Comparison of ENCODE assay signal across 9 mouse cellular contexts in genomic region chr7:142967414-142967883, GRCm38 (mm10). TPM values are rescaled to one million over a fixed set of nuclear protein-coding genes. Genes with fewer than 3 reads are reported as not detected.
A peak's percentile ranks its signal among the peaks of the same experiment; 100 is the strongest.
DNase-seq lines count a peak whose midpoint lies in the region; ATAC-seq lines count a peak whose summit lies in the region.
"Had no signal": no experiment of that assay in that cellular context is flagged by ENCODE, and none has a peak within 500 bp of the region (broad histone marks: within the 10 kb centered on the region; RNA-seq: fewer than 3 reads in every experiment).

No protein-coding gene starts in this region.

- peak overlapping the region; percentile 46 for H3K4me3 ChIP-seq in forebrain, embryonic 12.5 days (replicated peaks)
- peak overlapping the region; percentile 46 for H3K4me3 ChIP-seq in lung, embryonic 15.5 days
- H3K4me3 ChIP-seq in stomach, embryonic 15.5 days (replicated peaks): peak overlapping the region; percentile 48

- H3K36me3 ChIP-seq in forebrain, embryonic 12.5 days (replicated peaks): no peaks in the 10 kb centered on the region
- no peaks in the 10 kb centered on the region for H3K36me3 ChIP-seq in lung, embryonic 15.5 days
- no peaks in the 10 kb centered on the region for H3K36me3 ChIP-seq in stomach, embryonic 15.5 days

- no peaks in the 10 kb centered on the region for H3K9me3 ChIP-seq in forebrain, embryonic 12.5 days
- no peaks in the 10 kb centered on the region for H3K9me3 ChIP-seq in lung, embryonic 15.5 days
- no peaks in the 10 kb centered on the region for H3K9me3 ChIP-seq in stomach, embryonic 15.5 days

- H3K27ac ChIP-seq in forebrain, embryonic 12.5 days: no peak overlapping the region
- H3K27ac ChIP-seq in lung, embryonic 15.5 days: peak overlapping the region; percentile 67
- H3K27ac ChIP-seq in stomach, embryonic 15.5 days: peak overlapping the region; percentile 76

- H3K27me3 ChIP-seq in forebrain, embryonic 12.5 days: peaks cover 85% of the 10 kb centered on the region
- peaks cover 88% of the 10 kb centered on the region for H3K27me3 ChIP-seq in lung, embryonic 15.5 days
- peaks cover 58% of the 10 kb centered on the region for H3K27me3 ChIP-seq in stomach, embryonic 15.5 days (replicated peaks)

- WGBS in forebrain, embryonic 12.5 days: under 1% methylated on average over 36 of the region's 36 CpGs
- WGBS in lung, embryonic 15.5 days: 1% methylated on average over 36 of the region's 36 CpGs
- under 1% methylated on average over 31 of the region's 36 CpGs for WGBS in stomach, embryonic 15.5 days

- H3K9ac ChIP-seq in forebrain, embryonic 12.5 days: peak overlapping the region; percentile 38; the same call in 1 of the 2 replicates
- peak overlapping the region; percentile 36 for H3K9ac ChIP-seq in lung, embryonic 15.5 days
- 0 out of 2 replicates have a peak overlapping the region, but pooled peaks have one; percentile 29 for H3K9ac ChIP-seq in stomach, embryonic 15.5 days

- peaks cover 36% of the 10 kb centered on the region for H3K4me1 ChIP-seq in forebrain, embryonic 12.5 days
- peaks cover 23% of the 10 kb centered on the region for H3K4me1 ChIP-seq in lung, embryonic 15.5 days
- peaks cover 20% of the 10 kb centered on the region for H3K4me1 ChIP-seq in stomach, embryonic 15.5 days

- peak; percentile 38 for DNase-seq in embryo, embryonic 10 days (ENCODE audit: low spot score)
- DNase-seq in embryo, embryonic 9.5 days (ENCODE audit: extremely low spot score): no peak
- peak; percentile 62 to 89 for DNase-seq in adrenal gland, adult (ENCODE audit: inconsistent age in 2 of 2, low spot score in 1 of 2)
- DNase-seq in thymus, postnatal 36 days: no peak

- peak overlapping the region; percentile 83 for H3K4me2 ChIP-seq in forebrain, embryonic 12.5 days
- H3K4me2 ChIP-seq in lung, embryonic 15.5 days: peak overlapping the region; percentile 97
- H3K4me2 ChIP-seq in stomach, embryonic 15.5 days: peak overlapping the region; percentile 100

- ATAC-seq in forebrain, embryonic 12.5 days (ENCODE audit: low FRiP score): peak; percentile 18; the same call in 1 of the 2 replicates
- peak; percentile 63 for ATAC-seq in inflammation-experienced regulatory T-cells, adult 6 months
- peak; percentile 72 for ATAC-seq in lung, embryonic 15.5 days (ENCODE audit: borderline replicate concordance, extremely low read depth, low FRiP score, low TSS enrichment)
- peak; percentile 80 for ATAC-seq in stomach, embryonic 15.5 days (ENCODE audit: insufficient read depth, low FRiP score, low read depth)

RNA-seq across cellular contexts. Expression of gene Ascl2, which starts 1.6 kb away (rescaled TPM):
- 0.17 and 0.40 TPM in 2 replicates for polyA plus RNA-seq in forebrain, embryonic 12.5 days (2016; fragmentation: Nextera tagmentation; extraction: Ambion mirVana)
- polyA plus RNA-seq in inflammation-experienced regulatory T-cells, adult 6 months (2017; shearing (Covaris generic)): 1 to 10 TPM in 2 of 3 experiments, not detected in 1; 1.9 to 5.4 TPM
- 3.4 and 3.5 TPM in 2 replicates for polyA plus RNA-seq in lung, embryonic 15.5 days (2015; fragmentation: Nextera tagmentation; extraction: Ambion mirVana)
- 5.5 and 6.1 TPM in 2 replicates for polyA plus RNA-seq in stomach, embryonic 15.5 days (2015; fragmentation: Nextera tagmentation; extraction: Ambion mirVana)

RNA-seq across cellular contexts. Expression of gene Th, which starts 36.5 kb away (rescaled TPM):
- polyA plus RNA-seq in forebrain, embryonic 12.5 days (2016; fragmentation: Nextera tagmentation; extraction: Ambion mirVana): 13.9 and 17.8 TPM in 2 replicates
- polyA plus RNA-seq in inflammation-experienced regulatory T-cells, adult 6 months (2017; shearing (Covaris generic)): not detected
- polyA plus RNA-seq in lung, embryonic 15.5 days (2015; fragmentation: Nextera tagmentation; extraction: Ambion mirVana): 0.93 and 2.6 TPM in 2 replicates
- 3.4 and 5.7 TPM in 2 replicates for polyA plus RNA-seq in stomach, embryonic 15.5 days (2015; fragmentation: Nextera tagmentation; extraction: Ambion mirVana)
- polyA plus RNA-seq: C2C12 had no signal

RNA-seq across cellular contexts. Expression of gene Tspan32, which starts 37.4 kb away (rescaled TPM):
- 1.3 and 1.5 TPM in 2 replicates for polyA plus RNA-seq in forebrain, embryonic 12.5 days (2016; fragmentation: Nextera tagmentation; extraction: Ambion mirVana)
- polyA plus RNA-seq in inflammation-experienced regulatory T-cells, adult 6 months (2017; shearing (Covaris generic)): 100 to 1,000 TPM; 280 to 663 (median 591) TPM
- 1.9 and 2.8 TPM in 2 replicates for polyA plus RNA-seq in lung, embryonic 15.5 days (2015; fragmentation: Nextera tagmentation; extraction: Ambion mirVana)
- 3.6 and 7.3 TPM in 2 replicates for polyA plus RNA-seq in stomach, embryonic 15.5 days (2015; fragmentation: Nextera tagmentation; extraction: Ambion mirVana)

Comparison
In these comparisons a context has a peak if more than half of its experiments do, and no peak if none do; other contexts are left out.
1. DNase-seq: peak in embryo, embryonic 10 days (single experiment) and adrenal gland, adult (2 of 2); none in embryo, embryonic 9.5 days (single experiment) and thymus, postnatal 36 days (0 of 2).
2. ATAC-seq: peak in every context shown above with its lines; median percentile 80 in stomach, embryonic 15.5 days; 72 in lung, embryonic 15.5 days; 63 in inflammation-experienced regulatory T-cells, adult 6 months; 18 in forebrain, embryonic 12.5 days.
3. RNA of gene Tspan32, which starts 37.4 kb away (polyA plus RNA-seq): 280 to 663 TPM in inflammation-experienced regulatory T-cells, adult 6 months; 3.6 to 7.3 TPM in stomach, embryonic 15.5 days, 1.9 to 2.8 TPM in lung, embryonic 15.5 days and 1.3 to 1.5 TPM in forebrain, embryonic 12.5 days; every median in the first group is over 10 times any median in the second.
4. Peak in every context shown above with its lines, with median percentiles within 50 percentile points of each other: H3K4me2 ChIP-seq, H3K4me3 ChIP-seq and H3K9ac ChIP-seq.